Mouse (Mus musculus) c-Kit-positive CD71-negative TER-119-negative erythroid progenitor cells, embryonic 14.5 days (primary cell): ENCODE data around the gene Igf2r.
"Not testable (repeated sequence)": the region's sequence is repeated elsewhere in the genome, so short reads cannot be mapped to it uniquely, and the experiment has no call there.

Experiments
- DNase-seq: peaks from one replicate; pipeline ENCODE4 v3.0.0-alpha.2; 2013; ENCODE audit warnings: low read depth

The Igf2r gene

DNA sequence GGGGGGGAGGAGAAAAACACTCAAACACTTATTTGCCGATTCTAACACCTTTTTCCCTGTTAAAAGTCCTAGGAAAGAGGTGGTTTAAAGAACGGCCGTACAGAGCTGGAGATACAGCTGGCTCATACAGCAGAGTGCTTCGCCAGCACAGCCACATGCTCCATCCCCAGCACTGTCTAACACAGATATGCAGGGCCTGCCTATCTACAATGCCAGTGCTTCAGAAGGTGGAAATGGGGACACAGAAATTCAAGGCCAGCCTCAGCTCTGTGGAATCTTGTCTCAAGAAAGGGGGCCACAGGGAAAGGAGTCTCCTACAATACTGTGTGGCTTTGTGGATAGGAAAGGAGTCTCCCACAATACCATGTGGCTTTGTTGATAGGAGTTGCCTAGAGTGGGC lies 52.0 kb downstream of the Igf2r start:
- DNase-seq = no peak

GRCm38 (mm10) chr17:12715032-12715431 lies 54.4 kb downstream of the Igf2r start:
- DNase-seq = no peak

- no peak for DNase-seq
Observed at GRCm38 (mm10) chr17:12714080-12714561, 55.3 kb downstream of the Igf2r start.

GRCm38 (mm10) chr17:12712993-12713392 lies 56.5 kb downstream of the Igf2r start:
- DNase-seq = no peak

DNA sequence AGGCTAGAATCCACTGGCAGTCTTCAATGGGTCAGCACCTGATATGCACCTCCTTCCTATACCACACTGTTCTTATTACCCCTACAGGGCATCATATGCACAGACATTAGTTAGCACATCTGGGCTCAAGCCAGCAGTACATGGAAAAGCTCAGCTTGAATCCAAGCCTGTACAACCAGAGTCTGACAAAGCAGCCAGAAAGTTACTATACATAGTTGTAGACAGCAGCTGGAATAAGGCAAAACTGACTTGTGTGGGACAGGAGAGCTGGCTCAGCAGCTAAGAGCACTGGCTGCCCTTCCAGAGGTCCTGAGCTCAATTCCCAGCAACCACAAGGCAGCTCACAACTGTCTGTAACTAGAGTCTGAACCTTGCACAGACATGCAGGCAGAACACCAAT lies 57.3 kb downstream of the Igf2r start:
- DNase-seq = no peak

GRCm38 (mm10) chr17:12710976-12711375 lies 58.5 kb downstream of the Igf2r start:
- no peak for DNase-seq

DNA sequence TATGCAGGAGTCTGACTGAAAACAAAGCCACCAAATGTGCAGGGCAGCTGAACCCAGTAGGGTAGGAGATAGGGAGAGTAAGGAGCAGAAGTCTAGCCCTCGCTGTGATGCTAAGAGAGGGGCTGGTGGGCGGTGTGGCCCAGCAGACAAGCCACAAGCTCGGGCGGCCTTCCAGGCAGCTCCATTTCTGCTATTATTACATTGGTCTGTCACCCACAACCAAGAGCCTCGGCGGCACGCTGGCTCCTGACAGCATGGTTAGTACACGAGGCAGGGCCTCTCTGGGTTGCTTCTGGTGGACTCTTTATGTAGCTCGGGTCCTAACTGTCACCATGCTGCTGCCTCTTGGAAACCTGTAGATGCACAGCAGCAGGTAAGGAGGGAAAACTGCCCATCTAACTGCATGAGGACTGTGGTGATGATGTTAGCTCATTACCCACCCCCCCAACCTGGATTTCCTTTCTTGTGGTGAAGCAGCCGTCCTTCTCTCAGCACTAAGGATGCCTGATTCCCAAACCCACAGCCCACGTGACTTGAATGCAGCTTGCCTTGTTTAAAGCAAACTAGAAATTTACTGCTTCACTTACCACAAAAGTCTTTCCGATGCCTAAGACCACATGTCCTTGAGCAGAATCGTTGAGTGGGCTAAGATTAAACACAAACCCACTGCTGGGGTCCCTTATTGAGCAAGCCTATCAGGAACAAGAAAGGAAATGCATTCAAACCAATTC lies 59.2 kb downstream of the Igf2r start:
- no peak for DNase-seq

GRCm38 (mm10) chr17:12708398-12708797 lies 61.1 kb downstream of the Igf2r start:
- no peak for DNase-seq

- no peak for DNase-seq
Observed at GRCm38 (mm10) chr17:12706590-12707049, 62.8 kb downstream of the Igf2r start.

GRCm38 (mm10) chr17:12702901-12703300 lies 66.6 kb downstream of the Igf2r start:
- no peak for DNase-seq

GRCm38 (mm10) chr17:12700373-12700772 lies 69.1 kb downstream of the Igf2r start:
- DNase-seq = no peak

DNA sequence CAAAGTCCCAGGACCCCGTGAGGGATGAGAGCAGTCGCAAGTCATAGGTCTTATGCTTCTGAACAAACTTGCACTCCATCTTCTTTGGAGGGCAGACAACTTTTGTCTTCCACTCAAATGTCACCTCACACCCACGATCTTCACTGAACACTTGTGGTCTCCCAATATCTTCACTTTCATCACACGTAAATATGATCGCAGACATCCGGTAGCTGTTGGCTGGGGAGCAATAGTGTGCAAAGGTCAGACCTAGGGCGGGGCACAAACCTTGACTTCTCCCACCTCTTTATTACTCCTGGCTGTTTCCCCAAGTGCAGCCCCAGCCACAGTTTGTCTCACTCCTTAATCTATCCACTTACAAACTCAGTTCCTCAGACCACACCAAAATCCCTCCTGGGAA lies 77.6 kb downstream of the Igf2r start:
- no peak for DNase-seq

GRCm38 (mm10) chr17:12689537-12689936 lies 79.9 kb downstream of the Igf2r start:
- DNase-seq = no peak

DNA sequence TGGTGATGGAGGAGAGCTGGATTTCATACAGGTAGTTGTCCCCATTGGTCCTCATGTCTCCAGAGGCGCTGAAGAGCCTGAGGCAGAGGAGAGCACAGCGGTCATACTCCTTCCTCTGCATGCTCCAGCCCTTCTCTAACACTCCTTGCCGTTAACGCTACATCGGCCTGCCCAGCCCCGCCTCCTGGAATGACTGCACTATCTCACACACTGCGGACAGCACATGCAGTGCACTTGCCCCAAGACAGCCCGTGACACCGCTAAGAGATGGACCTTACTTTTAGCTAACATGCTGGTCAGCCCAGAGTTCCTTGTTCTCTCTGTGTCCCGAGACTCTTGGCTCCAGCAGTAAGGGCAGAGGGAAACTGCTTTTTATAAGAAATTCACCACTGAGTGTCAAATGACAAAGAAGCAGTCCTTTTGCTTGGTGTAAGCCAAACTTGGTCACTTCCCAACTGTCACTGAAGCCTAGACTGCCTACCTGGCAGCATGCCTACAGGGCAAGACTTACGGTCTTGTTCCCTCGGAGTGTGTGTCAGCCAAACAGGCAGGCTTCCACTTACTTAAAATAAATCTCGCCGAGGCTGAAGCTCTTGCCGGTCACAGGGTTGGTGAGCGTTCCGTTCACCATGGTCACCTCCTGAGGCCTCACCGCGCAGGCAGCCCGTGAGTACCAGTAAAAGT lies 80.9 kb downstream of the Igf2r start:
- no peak for DNase-seq

DNA sequence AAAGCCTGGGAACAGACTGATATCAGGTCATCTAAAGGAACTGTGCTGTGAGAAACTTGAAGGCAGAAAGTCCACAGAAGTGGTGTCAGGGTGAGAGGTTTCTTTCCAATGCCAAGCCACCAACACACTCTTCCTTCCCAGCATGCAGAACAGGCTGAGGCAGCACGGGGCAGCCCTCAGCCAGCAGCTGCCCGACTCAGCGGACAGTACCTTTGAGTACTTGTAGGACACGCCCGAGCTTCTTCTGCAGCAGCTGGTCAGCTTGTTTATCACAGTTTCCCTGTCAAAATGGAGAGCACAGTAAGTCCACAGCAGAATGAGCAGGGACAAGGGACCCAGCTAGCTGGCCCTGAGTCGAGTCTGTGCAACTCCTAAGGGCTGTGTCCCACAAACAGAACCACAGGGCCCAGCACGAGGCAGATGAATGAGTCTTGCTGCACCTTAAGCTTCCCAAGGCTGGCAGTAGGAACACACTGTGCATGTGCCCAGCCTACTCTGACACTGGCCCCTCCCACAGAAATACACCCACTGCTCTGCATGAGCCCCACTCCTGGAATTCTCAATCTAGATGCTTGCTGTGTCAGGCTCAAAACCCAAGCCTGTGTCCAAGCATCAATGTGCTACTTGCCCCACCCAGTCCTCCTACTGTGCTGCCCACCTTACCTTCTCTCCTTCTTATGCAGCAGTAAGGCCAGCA lies 84.4 kb downstream of the Igf2r start:
- DNase-seq = no peak

- no peak for DNase-seq
Observed at GRCm38 (mm10) chr17:12684412-12684811, 85.1 kb downstream of the Igf2r start.

DNA sequence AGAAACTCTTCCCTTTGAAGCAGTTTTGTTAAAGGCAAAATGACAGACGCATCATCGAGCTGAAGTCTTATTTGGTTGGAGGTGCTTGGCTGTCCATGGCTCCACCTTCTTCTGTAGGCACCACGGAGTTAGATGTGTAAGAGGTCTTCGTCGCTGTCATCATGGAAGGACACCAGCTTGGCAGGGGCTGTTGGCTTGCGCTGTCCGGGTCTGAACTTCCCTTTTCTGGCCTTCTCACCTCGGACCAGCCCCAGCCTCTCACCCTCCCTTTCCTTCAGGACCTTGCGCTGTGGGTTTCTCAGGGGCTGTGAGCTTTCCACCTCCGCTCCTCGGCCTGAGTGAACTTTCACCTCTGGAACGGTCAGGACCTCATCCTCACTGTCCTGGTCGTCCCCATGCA lies 85.9 kb downstream of the Igf2r start:
- DNase-seq = no peak

DNA sequence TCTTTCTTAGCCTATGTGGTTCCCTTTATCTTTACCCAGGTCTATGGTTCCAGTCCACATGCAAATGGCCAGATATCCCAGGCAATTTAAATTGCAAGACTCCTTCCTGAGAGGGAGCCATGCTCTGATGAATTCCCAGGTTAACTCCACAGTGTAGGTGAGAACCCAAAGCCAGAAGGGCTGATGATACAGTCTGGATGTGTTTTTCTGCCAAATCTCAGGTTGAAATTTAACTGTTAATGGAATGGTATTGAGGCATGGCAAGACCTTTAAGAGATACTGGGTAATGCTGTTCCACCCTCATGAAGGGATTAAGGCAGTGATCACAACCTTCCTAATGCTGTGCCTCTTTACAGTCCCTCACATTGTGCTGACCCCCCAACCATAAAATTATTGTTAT lies 91.2 kb downstream of the Igf2r start:
- DNase-seq = no peak

GRCm38 (mm10) chr17:12677139-12677538 lies 92.3 kb downstream of the Igf2r start:
- no peak for DNase-seq

GRCm38 (mm10) chr17:12675646-12676045 lies 93.8 kb downstream of the Igf2r start, which contains the start of gene Slc22a1:
Gene Slc22a1, minus strand, starts transcription at chr17:12675829.
- DNase-seq = no peak

DNA sequence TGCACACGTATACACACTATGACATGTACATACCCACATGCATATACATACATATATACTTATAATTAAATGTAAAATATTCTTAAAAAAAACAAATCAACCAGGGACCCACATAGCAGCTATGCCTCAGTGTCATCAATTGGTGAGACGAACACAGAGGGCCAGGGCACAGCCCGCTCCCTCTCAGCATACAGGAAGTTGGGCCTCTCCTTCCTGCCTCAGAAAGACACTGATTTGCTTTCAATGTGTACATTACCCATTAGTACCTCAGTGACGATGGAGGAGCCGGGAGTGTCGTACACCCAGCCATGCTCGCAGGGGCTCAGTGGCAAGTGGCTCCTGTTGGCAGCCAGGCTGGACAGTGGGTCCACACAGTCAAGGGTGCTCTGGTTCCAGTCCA lies 94.5 kb downstream of the Igf2r start:
- not testable (repeated sequence) for DNase-seq

DNA sequence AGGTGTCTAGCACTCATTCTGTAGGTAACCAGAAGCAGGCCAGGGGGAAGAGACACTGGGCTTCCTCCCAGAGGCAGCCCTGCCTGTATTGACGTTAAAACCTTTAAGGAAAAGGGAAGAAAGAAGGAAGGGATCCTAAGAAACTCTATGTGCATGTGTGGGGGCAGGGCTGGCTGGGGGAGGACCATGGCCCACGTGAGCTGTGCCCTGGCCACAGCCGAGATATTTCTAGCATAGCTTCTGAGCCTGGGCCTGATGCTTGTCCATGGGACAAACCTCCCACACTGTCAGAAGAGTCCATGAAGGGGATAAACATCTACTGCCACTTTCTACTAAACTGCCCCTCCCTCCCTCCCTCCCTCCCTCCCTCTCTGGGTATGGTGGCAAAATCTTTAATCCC lies 95.6 kb downstream of the Igf2r start:
- DNase-seq = no peak

DNA sequence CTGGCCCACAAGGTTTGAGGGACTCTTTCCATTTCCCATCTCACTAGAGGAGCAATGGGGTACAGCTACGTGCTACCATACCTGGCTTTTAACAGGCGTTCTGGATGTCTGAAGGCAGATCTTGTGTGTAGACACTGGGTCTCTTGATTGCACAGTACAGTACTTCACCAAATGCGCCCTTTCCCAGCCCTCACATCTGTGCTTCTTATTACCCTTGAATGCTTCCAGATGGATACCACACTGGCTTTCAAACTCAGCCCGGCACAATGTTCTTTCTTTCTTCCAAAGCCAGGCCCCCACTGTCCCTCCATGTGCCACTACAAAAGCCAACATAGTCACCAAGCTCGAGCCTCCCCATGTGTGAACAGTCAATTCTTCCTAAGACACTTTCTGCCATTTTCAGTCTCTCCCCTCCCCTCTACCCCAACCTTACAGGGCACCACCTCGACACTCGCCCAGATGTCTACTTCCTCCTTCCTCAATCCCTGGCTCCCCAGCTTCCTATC lies 97.1 kb downstream of the Igf2r start:
- DNase-seq = no peak
